Mouse (Mus musculus): Measurements from ENCODE around the gene Anxa2. TPM values are rescaled to one million over a fixed set of nuclear protein-coding genes. Genes with fewer than 3 reads are reported as not detected.

Anxa2 gene
- polyA plus RNA-seq, 1 experiment from 2014 or later: 1,144 TPM

- H3K4me1 ChIP-seq (ENCODE audit: insufficient read depth, low read depth, low read length): no peaks in the 10 kb centered on the region
- no peak overlapping the region for H3K4me2 ChIP-seq (replicated peaks; ENCODE audit: low read depth, low read length)
- DNase-seq (ENCODE audit: low spot score) (no peak), ATAC-seq (peak; percentile 34)
- peaks cover 30% of the 10 kb centered on the region for H3K36me3 ChIP-seq (ENCODE audit: insufficient read depth, low read length)
- no peak for TF ChIP-seq CTCF (IDR thresholded peaks at IDR 0.05)
- no peak overlapping the region for H3K4me3 ChIP-seq (ENCODE audit: low read depth, low read length)
- no peak overlapping the region for H3K27ac ChIP-seq (ENCODE audit: low read length)
- H3K9ac ChIP-seq (replicated peaks; ENCODE audit: low read depth): no peak overlapping the region
- 47% methylated on average over 4 of the region's 4 CpGs for WGBS
- no peaks in the 10 kb centered on the region for H3K9me3 ChIP-seq (ENCODE audit: low read length)
- H3K27me3 ChIP-seq (replicated peaks; ENCODE audit: insufficient read depth, low read length): no peaks in the 10 kb centered on the region
Measured at GRCm38 (mm10) chr9:69466098-69466497, 12.7 kb downstream of the Anxa2 start.

DNA sequence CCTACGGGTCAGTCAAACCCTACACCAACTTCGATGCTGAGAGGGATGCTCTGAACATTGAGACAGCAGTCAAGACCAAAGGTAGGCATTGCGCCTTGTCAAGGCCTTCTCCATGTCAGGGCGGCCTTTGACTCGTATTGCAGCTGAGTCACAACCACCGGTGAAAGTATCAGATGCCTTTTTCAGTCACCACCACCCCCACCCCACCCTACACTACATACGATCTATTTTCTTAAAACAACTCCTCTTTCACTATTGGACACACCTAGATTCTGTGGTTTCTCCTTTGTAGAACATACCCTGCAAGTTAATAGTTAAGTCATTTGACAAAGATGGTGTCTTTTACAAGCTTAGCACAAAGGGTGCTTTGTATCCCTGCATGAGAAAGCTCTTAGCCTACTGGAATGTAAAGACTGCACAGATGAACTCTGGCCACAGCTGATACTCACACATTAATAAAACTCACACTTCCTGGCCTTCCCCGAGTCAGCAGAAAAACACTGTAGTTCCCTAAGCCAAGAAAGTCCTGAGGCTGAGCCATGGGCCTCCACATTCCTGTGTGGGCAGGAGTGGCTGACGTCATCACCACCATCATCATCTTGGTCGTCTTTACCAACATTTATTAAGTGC lies 14.0 kb downstream of the Anxa2 start:
- peaks cover 4% of the 10 kb centered on the region; the same call in 1 of the 2 replicates for H3K4me1 ChIP-seq (ENCODE audit: insufficient read depth, low read depth, low read length)
- DNase-seq (ENCODE audit: low spot score): peak; percentile 61
- no peak overlapping the region for H3K9ac ChIP-seq (replicated peaks; ENCODE audit: low read depth)
- peaks cover 37% of the 10 kb centered on the region for H3K36me3 ChIP-seq (ENCODE audit: insufficient read depth, low read length)
- no peaks in the 10 kb centered on the region for H3K9me3 ChIP-seq (ENCODE audit: low read length)
- no peak for ATAC-seq
- no peak overlapping the region for H3K27ac ChIP-seq (ENCODE audit: low read length)
- TF ChIP-seq CTCF (IDR thresholded peaks at IDR 0.05) (no peak), EP300 (IDR thresholded peaks at IDR 0.05) (peak; percentile 11; the same call in 1 of the 2 replicates)
- 42% methylated on average over 10 of the region's 10 CpGs for WGBS
- no peak overlapping the region for H3K4me2 ChIP-seq (replicated peaks; ENCODE audit: low read depth, low read length)
- no peak overlapping the region for H3K4me3 ChIP-seq (ENCODE audit: low read depth, low read length)
- no peaks in the 10 kb centered on the region for H3K27me3 ChIP-seq (replicated peaks; ENCODE audit: insufficient read depth, low read length)

- TF ChIP-seq EP300 (IDR thresholded peaks at IDR 0.05): no peak
- no peak for TF ChIP-seq CTCF (IDR thresholded peaks at IDR 0.05)
- Histone ChIP-seq H3K36me3 (ENCODE audit: insufficient read depth, low read length) (peaks cover 37% of the 10 kb centered on the region), H3K4me3 (ENCODE audit: low read depth, low read length) (no peak overlapping the region), H3K27ac (ENCODE audit: low read length) (peak overlapping the region; percentile 16; the same call in 1 of the 2 replicates), H3K9ac (replicated peaks; ENCODE audit: low read depth) (no peak overlapping the region), H3K27me3 (replicated peaks; ENCODE audit: insufficient read depth, low read length) (no peaks in the 10 kb centered on the region), H3K4me2 (replicated peaks; ENCODE audit: low read depth, low read length) (no peak overlapping the region), H3K4me1 (ENCODE audit: insufficient read depth, low read depth, low read length) (peaks cover 15% of the 10 kb centered on the region), H3K9me3 (ENCODE audit: low read length) (no peaks in the 10 kb centered on the region)
- WGBS: 17% methylated on average over 9 of the region's 9 CpGs
- ATAC-seq: peak; percentile 59
- peak; percentile 71 for DNase-seq (ENCODE audit: low spot score)
Measured at GRCm38 (mm10) chr9:69468991-69469390, 15.6 kb downstream of the Anxa2 start.

DNA sequence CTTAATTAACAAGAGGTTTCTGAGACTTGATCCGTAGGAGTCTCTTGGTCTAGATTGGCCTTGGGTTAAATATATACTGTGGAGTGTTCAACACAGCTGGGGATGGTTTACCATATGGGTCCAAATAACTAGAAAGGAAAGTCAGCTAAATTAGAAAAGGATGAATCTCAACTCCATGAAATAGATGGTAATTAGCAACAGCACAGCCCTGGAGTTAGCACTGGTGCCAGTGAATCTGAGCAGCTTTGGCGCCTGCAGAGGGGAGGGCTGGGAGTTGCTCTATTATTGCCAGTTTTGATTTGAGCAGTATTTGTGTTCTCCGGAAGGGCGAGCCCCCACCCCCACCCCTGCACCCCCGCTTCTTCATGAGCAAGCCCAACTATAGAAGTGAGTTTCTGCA lies 16.9 kb downstream of the Anxa2 start:
- no peak for ATAC-seq
- Histone ChIP-seq H3K4me2 (replicated peaks; ENCODE audit: low read depth, low read length) (no peak overlapping the region), H3K36me3 (ENCODE audit: insufficient read depth, low read length) (peaks cover 37% of the 10 kb centered on the region), H3K27me3 (replicated peaks; ENCODE audit: insufficient read depth, low read length) (no peaks in the 10 kb centered on the region), H3K27ac (ENCODE audit: low read length) (peak overlapping the region; percentile 47; the same call in 1 of the 2 replicates), H3K4me1 (ENCODE audit: insufficient read depth, low read depth, low read length) (peaks cover 15% of the 10 kb centered on the region), H3K9me3 (ENCODE audit: low read length) (no peaks in the 10 kb centered on the region), H3K4me3 (ENCODE audit: low read depth, low read length) (no peak overlapping the region), H3K9ac (replicated peaks; ENCODE audit: low read depth) (no peak overlapping the region)
- WGBS: 60% methylated on average over 5 of the region's 5 CpGs
- no peak for DNase-seq (ENCODE audit: low spot score)
- TF ChIP-seq EP300 (IDR thresholded peaks at IDR 0.05): no peak
- no peak for TF ChIP-seq CTCF (IDR thresholded peaks at IDR 0.05)

GRCm38 (mm10) chr9:69470921-69471320 lies 17.5 kb downstream of the Anxa2 start:
- no peak overlapping the region for H3K9ac ChIP-seq (replicated peaks; ENCODE audit: low read depth)
- TF ChIP-seq EP300 (IDR thresholded peaks at IDR 0.05) (no peak), CTCF (IDR thresholded peaks at IDR 0.05) (no peak)
- WGBS: 10% methylated on average over 6 of the region's 6 CpGs
- DNase-seq (ENCODE audit: low spot score): peak; percentile 56
- H3K36me3 ChIP-seq (ENCODE audit: insufficient read depth, low read length): peaks cover 36% of the 10 kb centered on the region
- no peak overlapping the region for H3K4me2 ChIP-seq (replicated peaks; ENCODE audit: low read depth, low read length)
- no peaks in the 10 kb centered on the region for H3K9me3 ChIP-seq (ENCODE audit: low read length)
- no peaks in the 10 kb centered on the region for H3K27me3 ChIP-seq (replicated peaks; ENCODE audit: insufficient read depth, low read length)
- H3K4me3 ChIP-seq (ENCODE audit: low read depth, low read length): no peak overlapping the region
- H3K27ac ChIP-seq (ENCODE audit: low read length): peak overlapping the region; percentile 47; the same call in 1 of the 2 replicates
- peaks cover 15% of the 10 kb centered on the region for H3K4me1 ChIP-seq (ENCODE audit: insufficient read depth, low read depth, low read length)
- peak; percentile 49 for ATAC-seq

- peaks cover 32% of the 10 kb centered on the region for H3K36me3 ChIP-seq (ENCODE audit: insufficient read depth, low read length)
- no peak overlapping the region for H3K4me3 ChIP-seq (ENCODE audit: low read depth, low read length)
- TF ChIP-seq EP300 (IDR thresholded peaks at IDR 0.05) (peak; percentile 73), CTCF (IDR thresholded peaks at IDR 0.05) (no peak)
- H3K27me3 ChIP-seq (replicated peaks; ENCODE audit: insufficient read depth, low read length): no peaks in the 10 kb centered on the region
- no peak overlapping the region for H3K9ac ChIP-seq (replicated peaks; ENCODE audit: low read depth)
- DNase-seq (ENCODE audit: low spot score) (peak; percentile 93), ATAC-seq (peak; percentile 81)
- 38% methylated on average over 6 of the region's 6 CpGs for WGBS
- H3K4me2 ChIP-seq (replicated peaks; ENCODE audit: low read depth, low read length): no peak overlapping the region
- H3K4me1 ChIP-seq (ENCODE audit: insufficient read depth, low read depth, low read length): peaks cover 15% of the 10 kb centered on the region
- no peaks in the 10 kb centered on the region for H3K9me3 ChIP-seq (ENCODE audit: low read length)
- peak overlapping the region; percentile 34 for H3K27ac ChIP-seq (ENCODE audit: low read length)
Measured at GRCm38 (mm10) chr9:69472724-69473123, 19.3 kb downstream of the Anxa2 start.

All from lung, postnatal 0 days (tissue).